Mouse (Mus musculus) megakaryocyte, embryonic 14.5 days (primary cell): ENCODE data around the gene Olfr1331. TPM values are rescaled to one million over a fixed set of nuclear protein-coding genes. Genes with fewer than 3 reads are reported as not detected.
"Not testable (repeated sequence)": the region's sequence is repeated elsewhere in the genome, so short reads cannot be mapped to it uniquely, and the experiment has no call there.

Experiments used
- H3K27me3 ChIP-seq: replicated peaks from 2 replicates; pipeline ENCODE3; 2012; ENCODE audit warnings: inconsistent platforms
- H3K36me3 ChIP-seq: replicated peaks from 2 replicates; pipeline ENCODE3; 2012; ENCODE audit warnings: low read length, inconsistent platforms, mixed read lengths
- H3K4me1 ChIP-seq: 2 replicates; pipeline ENCODE4 v1.6.1; 2012; ENCODE audit warnings: inconsistent platforms
- H3K4me3 ChIP-seq: replicated peaks from 2 replicates; pipeline ENCODE3; 2012; ENCODE audit warnings: moderate library complexity, mild to moderate bottlenecking, inconsistent platforms
- H3K9me3 ChIP-seq: 2 replicates; pipeline ENCODE4 v1.6.1; 2012; ENCODE audit warnings: inconsistent platforms
- FLI1 ChIP-seq: IDR thresholded peaks from 2 replicates; pipeline ENCODE4 v1.6.1; 2012; ENCODE audit warnings: low read length, inconsistent platforms, mixed read lengths
- GATA1 ChIP-seq: IDR thresholded peaks from 3 replicates; pipeline ENCODE4 v1.6.1; 2012; ENCODE audit warnings: mixed read lengths, low read length, inconsistent platforms, borderline replicate concordance
- polyA plus RNA-seq: library from polyadenylated mRNA; stranded (reverse); fragments of >175 nt; gene quantifications from 2 replicates; pipeline ENCODE4 v1.2.3, GENCODE M21; 2012; ENCODE audit warnings: low replicate concordance; ENCODE audit not compliant: insufficient read depth

Gene Olfr1331
- not detected in 2 replicates for polyA plus RNA-seq

GRCm38 (mm10) chr4:118864349-118864748 is at the start of gene Olfr1331:
Gene Olfr1331, plus strand, starts transcription at chr4:118864649.
- no peaks in the 10 kb centered on the region for H3K36me3 ChIP-seq
- no peaks in the 10 kb centered on the region for H3K27me3 ChIP-seq
- no peaks in the 10 kb centered on the region for H3K9me3 ChIP-seq
- no peak within 1 kb of the TSS for H3K4me3 ChIP-seq
- no peaks in the 10 kb centered on the region for H3K4me1 ChIP-seq
- TF ChIP-seq FLI1 (no peak), GATA1 (no peak)

DNA sequence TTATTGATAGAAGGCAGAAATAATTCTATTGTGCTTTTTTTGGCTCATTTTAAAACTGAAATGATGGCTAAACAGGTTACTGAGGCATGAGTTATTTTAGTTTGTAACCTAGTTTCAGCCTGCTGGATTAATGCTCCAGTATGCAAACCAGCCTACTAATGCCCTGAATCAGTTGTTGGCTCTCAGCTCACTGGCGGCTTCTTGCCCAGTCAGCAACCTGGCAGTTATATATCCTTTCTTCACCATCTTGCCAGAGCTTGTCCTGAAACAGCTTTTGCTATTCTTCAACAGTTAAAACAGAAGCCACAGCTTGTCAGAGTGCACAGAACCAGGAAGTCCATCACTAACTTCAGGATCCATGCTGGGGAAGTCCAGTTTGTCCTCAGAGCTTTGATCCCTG is 45.5 kb upstream of the Olfr1331 start:
- H3K4me3 ChIP-seq: no peak overlapping the region
- no peaks in the 10 kb centered on the region for H3K36me3 ChIP-seq
- peaks cover 2% of the 10 kb centered on the region for H3K27me3 ChIP-seq
- H3K4me1 ChIP-seq: no peaks in the 10 kb centered on the region
- no peaks in the 10 kb centered on the region for H3K9me3 ChIP-seq
- TF ChIP-seq FLI1 (no peak), GATA1 (no peak)

DNA sequence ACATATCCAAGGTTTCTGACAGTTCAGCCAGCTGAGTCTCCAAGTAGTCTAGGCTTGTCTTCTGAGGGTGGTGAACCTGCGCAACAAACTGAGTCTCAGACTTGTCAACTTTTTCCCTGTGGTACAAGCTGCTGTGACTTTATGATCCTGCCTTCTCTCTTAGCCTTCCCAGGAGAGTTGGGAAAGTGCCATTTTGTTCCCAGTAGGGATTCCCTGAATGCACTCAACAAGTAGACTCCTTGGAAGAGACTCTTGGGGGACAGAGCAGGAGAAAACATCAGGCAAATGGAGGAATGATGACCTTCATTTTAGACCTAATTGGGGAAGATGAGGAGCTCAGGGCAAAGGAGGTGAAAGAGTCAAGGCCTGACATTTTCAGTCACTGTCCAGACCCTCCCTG is 28.3 kb upstream of the Olfr1331 start, which contains the start of gene Olfr1333:
Gene Olfr1333, minus strand, starts transcription at position 101 of the 400 bp plus-strand sequence.
- Histone ChIP-seq H3K4me1 (no peaks in the 10 kb centered on the region), H3K27me3 (no peaks in the 10 kb centered on the region), H3K4me3 (no peak within 1 kb of the TSS), H3K9me3 (no peaks in the 10 kb centered on the region), H3K36me3 (no peaks in the 10 kb centered on the region)
- TF ChIP-seq FLI1 (no peak), GATA1 (no peak)

DNA sequence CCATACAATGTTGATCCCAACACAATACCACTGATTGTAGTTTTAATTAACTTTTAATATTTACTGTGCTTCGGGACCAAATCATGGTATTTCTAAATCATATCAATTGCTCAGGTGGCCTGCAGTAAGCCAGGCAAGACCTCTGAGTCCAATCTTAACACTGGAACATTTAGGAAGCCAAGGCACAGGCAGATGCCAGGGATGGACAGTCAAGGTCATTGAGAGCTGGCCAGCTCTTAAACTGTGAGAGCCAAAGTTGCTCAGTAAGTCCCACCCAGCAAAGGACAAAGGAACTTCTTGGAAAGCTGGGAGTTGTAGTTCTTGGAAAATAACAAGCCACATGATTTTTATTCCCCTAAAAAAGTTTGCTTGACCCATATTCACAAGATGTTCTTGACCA is 2.7 kb upstream of the Olfr1331 start:
- Histone ChIP-seq H3K36me3 (no peaks in the 10 kb centered on the region), H3K27me3 (no peaks in the 10 kb centered on the region), H3K9me3 (no peaks in the 10 kb centered on the region), H3K4me1 (no peaks in the 10 kb centered on the region), H3K4me3 (no peak overlapping the region)
- no peak for TF ChIP-seq GATA1
- TF ChIP-seq FLI1: no peak

DNA sequence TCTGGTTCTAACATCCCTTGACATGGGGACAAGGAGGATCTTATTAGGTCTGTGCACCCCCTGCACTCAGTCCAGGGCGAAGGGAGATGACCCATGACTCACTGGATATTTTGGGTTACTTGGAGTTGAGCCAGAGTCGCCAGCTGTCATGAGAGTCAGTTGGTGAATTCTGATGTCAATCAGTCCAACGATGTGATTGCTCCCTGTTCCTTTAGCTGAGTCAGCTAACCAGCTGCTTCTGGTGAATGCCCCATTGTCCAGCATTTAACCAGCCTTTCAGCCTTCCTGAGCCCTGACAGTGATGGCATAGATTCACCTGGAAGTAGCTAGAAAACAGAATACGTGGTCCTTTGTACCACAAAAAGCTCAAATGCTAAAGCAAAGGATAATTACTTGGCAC is 1.7 kb upstream of the Olfr1331 start:
- H3K27me3 ChIP-seq: no peaks in the 10 kb centered on the region
- no peak overlapping the region for H3K4me3 ChIP-seq
- no peaks in the 10 kb centered on the region for H3K4me1 ChIP-seq
- TF ChIP-seq GATA1 (no peak), FLI1 (no peak)
- H3K36me3 ChIP-seq: no peaks in the 10 kb centered on the region
- H3K9me3 ChIP-seq: no peaks in the 10 kb centered on the region

- H3K36me3 ChIP-seq: no peaks in the 10 kb centered on the region
- no peaks in the 10 kb centered on the region for H3K9me3 ChIP-seq
- no peaks in the 10 kb centered on the region for H3K4me1 ChIP-seq
- H3K4me3 ChIP-seq: no peak overlapping the region
- TF ChIP-seq GATA1 (no peak), FLI1 (no peak)
- peaks cover 2% of the 10 kb centered on the region for H3K27me3 ChIP-seq
Measured at GRCm38 (mm10) chr4:118867566-118867965, 3.1 kb downstream of the Olfr1331 start.

- Histone ChIP-seq H3K9me3 (no peaks in the 10 kb centered on the region), H3K27me3 (no peaks in the 10 kb centered on the region), H3K36me3 (no peaks in the 10 kb centered on the region), H3K4me1 (no peaks in the 10 kb centered on the region), H3K4me3 (no peak within 1 kb of the TSS)
- TF ChIP-seq FLI1 (no peak), GATA1 (no peak)
Measured at GRCm38 (mm10) chr4:118888297-118888696, 23.8 kb downstream of the Olfr1331 start, which contains the start of gene Olfr1330. Gene Olfr1330, plus strand, starts transcription at chr4:118888597.

- Histone ChIP-seq H3K36me3 (no peaks in the 10 kb centered on the region), H3K9me3 (no peaks in the 10 kb centered on the region), H3K27me3 (no peaks in the 10 kb centered on the region), H3K4me1 (peaks cover 9% of the 10 kb centered on the region; the same call in 1 of the 2 replicates), H3K4me3 (no peak overlapping the region)
- TF ChIP-seq FLI1 (no peak), GATA1 (no peak)
Measured at GRCm38 (mm10) chr4:118901981-118902380, 37.5 kb downstream of the Olfr1331 start.

GRCm38 (mm10) chr4:118917365-118917764 is 52.9 kb downstream of the Olfr1331 start, which contains the start of gene Olfr1329:
Gene Olfr1329, minus strand, starts transcription at chr4:118917465.
- not testable (repeated sequence) for H3K9me3 ChIP-seq, H3K36me3 ChIP-seq, H3K4me3 ChIP-seq, H3K27me3 ChIP-seq, H3K4me1 ChIP-seq

Other genes starting within 250 kb of the Olfr1331 start
- gene Cfap57, start 243.9 kb upstream of the Olfr1331 start, polyA plus RNA-seq: not detected in 2 replicates
- gene Ebna1bp2, start 243.8 kb upstream of the Olfr1331 start, polyA plus RNA-seq: 1.1 and 21.0 TPM in 2 replicates
- 0.08 TPM in 1 of 2 replicates, not detected in the other for gene Olfr62, start 205.7 kb upstream of the Olfr1331 start, polyA plus RNA-seq
- gene Olfr1342, start 171.9 kb upstream of the Olfr1331 start, polyA plus RNA-seq: not detected in 2 replicates
- not detected in 2 replicates for gene Olfr1341, start 161.1 kb upstream of the Olfr1331 start, polyA plus RNA-seq
- not detected in 2 replicates for gene Olfr1340, start 144.5 kb upstream of the Olfr1331 start, polyA plus RNA-seq
- gene Olfr1339, start 132.5 kb upstream of the Olfr1331 start, polyA plus RNA-seq: not detected in 2 replicates
- gene Olfr1338, start 105.9 kb upstream of the Olfr1331 start, polyA plus RNA-seq: 0.03 TPM in 1 of 2 replicates, not detected in the other
- not detected in 2 replicates for gene Olfr1337, start 82.1 kb upstream of the Olfr1331 start, polyA plus RNA-seq
- not detected in 2 replicates for gene Olfr1335, start 54.7 kb upstream of the Olfr1331 start, polyA plus RNA-seq
- not detected in 2 replicates for gene Olfr1333, start 28.4 kb upstream of the Olfr1331 start, polyA plus RNA-seq
- gene Olfr1330, start 23.9 kb downstream of the Olfr1331 start, polyA plus RNA-seq: not detected in 2 replicates
- not detected in 2 replicates for gene Olfr1329, start 52.8 kb downstream of the Olfr1331 start, polyA plus RNA-seq
- gene Olfr1328, start 74.0 kb downstream of the Olfr1331 start, polyA plus RNA-seq: 0.32 TPM in 1 of 2 replicates, not detected in the other
- gene Lao1, start 96.9 kb downstream of the Olfr1331 start, polyA plus RNA-seq: not detected in 2 replicates
- 106 and 116 TPM in 2 replicates for gene Slc2a1, start 244.1 kb downstream of the Olfr1331 start, polyA plus RNA-seq